ENCODE assay signal across 7 mouse cellular contexts in the genomic region with DNA sequence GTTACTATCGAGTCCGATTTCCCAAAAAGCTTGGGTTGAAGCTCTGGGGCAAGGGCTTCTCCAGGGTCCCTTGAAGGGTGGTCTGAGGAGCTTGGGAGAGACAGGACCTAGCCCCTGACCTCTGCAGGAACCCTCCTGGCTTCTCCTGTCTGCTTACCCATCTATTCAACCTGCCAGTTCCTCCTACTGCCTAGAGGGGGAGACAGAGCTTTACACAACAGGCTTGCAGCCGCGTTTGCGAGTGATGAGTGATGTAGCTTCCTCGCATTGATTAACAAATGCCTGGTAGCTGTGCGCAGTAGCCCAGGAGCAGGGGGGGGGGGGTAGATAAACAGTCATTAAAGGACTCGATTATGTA. TPM values are rescaled to one million over a fixed set of nuclear protein-coding genes. Genes with fewer than 3 reads are reported as not detected.
DNase-seq lines count a peak whose midpoint lies in the region; ATAC-seq lines count a peak whose summit lies in the region.

No protein-coding gene starts in this region.

- H3K9ac ChIP-seq in hindbrain, embryonic 16.5 days (ENCODE audit: low read depth, low read length): peak overlapping the region; percentile 85

- H3K4me3 ChIP-seq in hindbrain, embryonic 16.5 days (ENCODE audit: low read length): peak overlapping the region; percentile 77

- H3K36me3 ChIP-seq in hindbrain, embryonic 16.5 days (ENCODE audit: control insufficient read depth, insufficient read depth, low read length): peaks cover 4% of the 10 kb centered on the region

- DNase-seq in T-cell, adult 2 months (ENCODE audit: low spot score): peak; percentile 81
- peak; percentile 86 for DNase-seq in cerebellum, adult 9-11 months
- DNase-seq in frontal cortex, postnatal 10 days (ENCODE audit: low spot score in 2 of 2): peak; percentile 69 to 70
- DNase-seq in left cerebral cortex, adult 18-20 months (ENCODE audit: low spot score in 2 of 2): peak; percentile 72 to 73
- peak; percentile 66 to 78 for DNase-seq in lung, postnatal 4 days
- DNase-seq in right cerebral cortex, postnatal 10 days (ENCODE audit: low spot score in 2 of 2): peak; percentile 85 to 91

- H3K27me3 ChIP-seq in hindbrain, embryonic 16.5 days (replicated peaks; ENCODE audit: control insufficient read depth, insufficient read depth, low read length): no peaks in the 10 kb centered on the region

- H3K9me3 ChIP-seq in hindbrain, embryonic 16.5 days (ENCODE audit: control insufficient read depth, low read length): no peaks in the 10 kb centered on the region

- 0 out of 2 replicates have a peak, but pooled peaks have one; percentile 10 for ATAC-seq in hindbrain, embryonic 16.5 days

- peak overlapping the region; percentile 87 for H3K4me2 ChIP-seq in hindbrain, embryonic 16.5 days (ENCODE audit: low read length)

- no peak overlapping the region for H3K27ac ChIP-seq in hindbrain, embryonic 16.5 days (ENCODE audit: low read depth, low read length)

- WGBS in hindbrain, embryonic 16.5 days: 6% methylated on average over 8 of the region's 8 CpGs

- H3K4me1 ChIP-seq in hindbrain, embryonic 16.5 days (ENCODE audit: control insufficient read depth, insufficient read depth, low read depth, low read length): peaks cover 25% of the 10 kb centered on the region

RNA-seq across cellular contexts. Expression of a gene that starts 1.9 kb away (rescaled TPM):
- polyA plus RNA-seq in hindbrain, embryonic 16.5 days (2015; fragmentation: Nextera tagmentation; extraction: Ambion mirVana): 94.7 and 96.9 TPM in 2 replicates
- total RNA-seq in left cerebral cortex, adult 18-20 months (2021): 100 to 1,000 TPM; 178 to 191 TPM

RNA-seq across cellular contexts. Expression of a gene that starts 10.9 kb away (rescaled TPM):
- polyA plus RNA-seq in hindbrain, embryonic 16.5 days (2015; fragmentation: Nextera tagmentation; extraction: Ambion mirVana): 105 and 169 TPM in 2 replicates
- 10 to 100 TPM; 26.4 to 26.8 TPM for total RNA-seq in left cerebral cortex, adult 18-20 months (2021)

RNA-seq across cellular contexts. Expression of a gene that starts 16.1 kb away (rescaled TPM):
- polyA plus RNA-seq in hindbrain, embryonic 16.5 days (2015; fragmentation: Nextera tagmentation; extraction: Ambion mirVana): 4.5 and 6.7 TPM in 2 replicates
- total RNA-seq in left cerebral cortex, adult 18-20 months (2021): 10 to 100 TPM; 33.8 to 39.9 TPM

RNA-seq across cellular contexts. Expression of a gene that starts 16.2 kb away (rescaled TPM):
- 0.11 TPM in 1 of 2 replicates, not detected in the other for polyA plus RNA-seq in hindbrain, embryonic 16.5 days (2015; fragmentation: Nextera tagmentation; extraction: Ambion mirVana)
- under 1 TPM in 1 of 2 experiments, not detected in 1; 0.52 TPM for total RNA-seq in left cerebral cortex, adult 18-20 months (2021)

RNA-seq across cellular contexts. Expression of a gene that starts 19.1 kb away (rescaled TPM):
- polyA plus RNA-seq in hindbrain, embryonic 16.5 days (2015; fragmentation: Nextera tagmentation; extraction: Ambion mirVana): 63.6 and 68.1 TPM in 2 replicates
- total RNA-seq in left cerebral cortex, adult 18-20 months (2021): 10 to 100 TPM; 37.3 to 44.0 TPM
